Mouse (Mus musculus): Measurements from ENCODE around the gene Hoxa13.

The Hoxa13 gene

DNA sequence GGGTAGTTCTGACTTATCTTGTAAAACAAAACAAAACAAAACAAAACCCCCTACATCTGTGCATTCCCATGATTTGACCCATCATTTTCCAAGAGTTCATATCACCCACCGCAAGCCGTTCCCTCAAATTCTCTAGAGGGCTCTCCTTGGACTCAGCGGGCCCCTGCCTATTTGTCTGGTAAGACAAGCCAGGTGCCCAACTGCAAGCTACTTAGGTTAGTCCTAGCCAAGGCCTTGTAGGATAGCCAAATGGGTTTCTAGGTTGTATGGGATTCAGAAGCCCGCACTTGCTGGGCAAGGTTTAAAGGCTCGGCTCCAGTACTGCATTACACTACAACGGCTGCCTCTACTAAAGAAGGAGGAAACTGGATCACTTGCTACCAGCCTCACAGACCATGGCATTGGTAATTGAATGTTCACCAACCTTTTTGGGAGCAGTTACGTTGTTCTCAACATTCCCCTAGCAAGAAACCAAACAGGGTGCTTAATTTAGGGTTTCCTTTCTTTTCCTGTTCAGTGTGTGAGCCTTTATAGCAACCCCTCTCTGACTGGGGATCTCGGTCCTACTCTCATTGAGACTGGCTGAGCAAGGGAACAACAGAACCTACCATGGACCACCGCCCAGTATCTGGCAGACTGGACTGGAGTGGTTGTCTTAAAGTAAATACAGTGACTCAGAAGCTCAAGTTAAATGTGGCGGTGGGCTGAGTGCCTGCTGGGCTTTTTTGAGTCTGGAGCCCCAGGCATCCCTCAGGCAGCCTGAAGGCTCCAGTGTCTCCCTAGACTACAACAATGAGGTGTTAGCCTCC, 23.1 kb downstream of the Hoxa13 start:
- no peak for DNase-seq (ENCODE audit: low spot score in 2 of 2)

DNA sequence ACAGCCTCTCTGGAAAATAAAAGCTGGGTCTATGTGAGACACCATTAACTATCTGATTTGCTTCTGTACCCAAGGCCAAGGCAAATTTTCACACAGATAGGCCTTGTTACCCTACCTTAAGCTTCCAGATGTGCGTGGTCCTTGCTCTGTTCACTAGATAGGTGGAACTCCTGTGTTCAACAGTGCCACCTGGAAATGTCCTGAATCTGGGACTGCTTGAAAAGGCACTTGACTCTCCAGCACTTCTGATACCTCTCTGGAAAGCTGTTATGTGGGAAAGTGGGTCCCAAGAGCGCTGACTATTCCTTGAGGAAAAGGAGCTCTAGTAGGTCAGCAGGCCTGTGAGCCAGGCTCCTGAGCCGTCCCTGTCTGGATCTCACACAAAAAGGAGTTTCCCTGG, 23.9 kb downstream of the Hoxa13 start:
- no peak for DNase-seq (ENCODE audit: low spot score in 2 of 2)

DNA sequence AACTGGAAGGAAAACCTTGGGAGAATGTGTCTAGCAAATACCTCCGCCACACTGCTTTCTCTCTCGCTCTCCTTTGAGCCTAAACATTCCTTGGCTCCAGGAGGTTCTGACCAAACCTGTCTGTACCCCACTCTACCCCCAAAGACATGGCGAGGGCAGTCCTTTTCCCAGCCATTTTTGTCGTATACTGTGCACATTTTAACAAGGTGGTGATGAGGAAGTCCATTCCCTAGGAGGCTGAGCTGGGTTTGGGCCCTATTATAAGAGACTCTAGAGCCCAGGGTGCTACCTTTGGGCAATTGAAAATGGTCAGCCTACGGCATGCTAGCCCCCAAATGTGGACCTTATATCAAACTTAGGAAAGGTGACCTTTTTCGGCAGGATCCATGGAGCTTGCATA, 24.8 kb downstream of the Hoxa13 start:
- no peak for DNase-seq (ENCODE audit: low spot score in 2 of 2)

DNA sequence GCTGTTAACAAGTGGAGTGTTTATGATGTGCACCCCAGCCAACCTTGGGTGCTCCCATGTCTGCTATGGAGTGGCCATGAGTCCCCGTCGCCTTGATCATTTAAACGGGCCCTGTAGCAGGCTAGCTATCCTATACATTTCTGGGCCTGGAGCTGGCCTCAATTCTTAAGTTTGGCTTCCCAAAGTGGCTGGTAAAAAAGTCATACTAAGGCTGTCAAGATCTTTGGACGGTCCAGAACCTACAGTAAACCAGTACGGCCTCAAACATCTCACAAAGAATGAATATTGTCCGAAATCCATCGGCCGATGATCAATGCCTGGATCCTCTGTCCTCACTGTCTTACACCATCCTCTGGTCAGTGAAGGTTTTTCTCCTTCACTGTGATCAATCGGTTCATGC, 25.4 kb downstream of the Hoxa13 start:
- DNase-seq (ENCODE audit: low spot score in 2 of 2) = no peak

DNA sequence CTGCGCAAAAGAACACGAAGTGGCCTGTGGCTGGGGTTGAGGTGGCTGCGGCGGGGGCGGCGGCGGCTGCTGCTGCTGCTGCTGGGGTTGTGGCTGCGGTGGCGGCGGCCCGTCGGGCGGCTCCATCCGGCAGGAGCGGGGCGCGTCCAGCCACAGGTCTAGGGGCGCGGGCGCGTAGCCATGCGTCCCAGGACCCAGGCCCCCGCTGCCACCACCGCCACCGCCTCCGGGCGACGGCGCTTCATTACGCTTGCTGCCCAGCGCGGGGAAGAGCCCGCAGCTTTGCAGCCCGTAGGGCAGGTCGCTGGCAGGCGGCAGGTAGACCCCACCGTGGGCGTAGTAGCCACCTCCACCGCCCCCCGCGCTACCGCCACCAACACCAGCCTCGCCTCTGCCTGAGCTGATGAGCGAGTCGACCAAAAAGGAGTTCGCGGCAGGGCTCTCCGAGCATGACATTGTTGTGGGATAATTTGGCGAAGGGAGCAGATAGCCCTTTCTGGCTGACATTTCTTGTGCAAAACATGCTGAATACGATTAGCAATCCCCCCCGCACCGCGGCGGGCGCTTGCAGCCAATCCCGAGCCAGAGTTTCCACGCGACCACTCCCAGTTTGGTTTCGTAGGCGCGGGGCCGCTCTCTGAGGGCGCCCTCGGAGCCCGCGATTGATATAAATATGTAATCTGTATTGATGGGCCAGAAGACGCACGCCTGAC, 26.1 kb downstream of the Hoxa13 start:
- DNase-seq (ENCODE audit: low spot score in 2 of 2) = no peak

DNA sequence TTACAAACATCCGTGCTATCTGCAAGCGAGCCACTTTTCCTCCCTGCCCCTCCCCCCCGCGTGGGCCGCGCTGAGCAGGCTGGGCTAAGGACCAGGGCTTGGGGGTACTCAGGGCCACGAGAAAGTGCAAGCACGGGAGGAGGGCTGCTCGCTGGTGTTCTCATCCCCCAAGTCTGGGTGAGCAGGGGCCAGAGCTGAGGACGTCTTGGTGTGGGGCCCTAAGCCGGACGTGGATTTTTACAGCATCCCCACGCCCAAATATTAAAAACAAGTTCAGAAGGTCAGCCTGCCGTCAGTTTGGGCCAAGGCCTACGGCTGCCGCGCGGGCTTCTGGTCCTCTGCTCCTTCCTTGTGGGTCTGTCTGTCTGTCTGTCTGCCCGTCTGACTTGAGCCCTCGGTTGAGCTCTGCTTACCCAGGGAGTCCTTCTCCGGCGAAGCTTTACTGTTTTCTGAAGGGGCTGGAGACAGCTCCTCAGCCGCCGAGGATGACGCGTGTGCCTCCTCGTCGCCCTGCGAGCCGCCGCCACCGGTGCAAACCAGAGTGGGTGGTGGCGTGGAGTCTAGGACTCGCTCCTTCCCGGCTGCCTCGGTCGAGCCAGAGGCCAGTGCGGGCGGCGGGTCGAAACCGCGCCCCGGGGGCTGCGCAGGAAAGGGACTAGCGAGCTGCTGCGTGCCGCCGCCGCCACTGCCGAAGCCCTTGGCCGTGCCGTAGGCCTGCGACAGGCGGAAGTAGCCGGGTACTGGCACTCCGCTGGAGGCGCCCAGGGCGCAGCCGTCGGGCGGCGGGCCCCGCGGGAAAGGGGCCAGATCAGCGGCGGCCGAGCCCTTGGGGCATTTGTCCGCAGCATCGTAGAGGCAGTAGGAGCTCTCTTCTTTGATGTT, 26.9 kb downstream of the Hoxa13 start:
- DNase-seq (ENCODE audit: low spot score in 2 of 2) = no peak

DNA sequence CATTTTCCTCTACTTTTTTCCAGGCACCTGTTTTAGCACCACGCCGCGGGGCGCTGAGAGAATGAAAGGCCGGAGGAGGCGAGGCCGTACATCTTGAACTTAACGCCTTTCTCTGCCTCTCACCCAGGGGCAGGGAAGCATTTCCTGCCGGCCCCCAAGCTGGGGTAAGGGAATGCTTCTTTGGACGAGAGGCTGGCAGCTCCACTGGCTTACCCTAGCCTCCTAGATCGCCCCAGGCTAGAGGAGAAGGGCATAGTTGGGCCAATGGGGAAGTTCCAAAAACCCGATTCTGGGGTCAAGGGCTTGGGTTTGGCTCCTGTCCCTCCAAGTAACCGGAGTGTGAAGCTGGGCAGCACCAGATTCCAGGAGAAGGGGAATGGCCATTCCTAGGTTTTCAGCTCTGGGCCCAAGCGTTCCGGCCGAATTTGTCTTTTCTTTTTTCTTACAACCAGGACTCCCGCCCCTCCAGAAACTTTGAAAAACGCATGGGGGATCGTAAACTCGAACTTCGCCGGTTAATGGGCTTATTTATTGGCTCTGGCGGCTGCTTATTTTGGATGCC, 27.6 kb downstream of the Hoxa13 start:
- no peak for DNase-seq (ENCODE audit: low spot score in 2 of 2)

DNA sequence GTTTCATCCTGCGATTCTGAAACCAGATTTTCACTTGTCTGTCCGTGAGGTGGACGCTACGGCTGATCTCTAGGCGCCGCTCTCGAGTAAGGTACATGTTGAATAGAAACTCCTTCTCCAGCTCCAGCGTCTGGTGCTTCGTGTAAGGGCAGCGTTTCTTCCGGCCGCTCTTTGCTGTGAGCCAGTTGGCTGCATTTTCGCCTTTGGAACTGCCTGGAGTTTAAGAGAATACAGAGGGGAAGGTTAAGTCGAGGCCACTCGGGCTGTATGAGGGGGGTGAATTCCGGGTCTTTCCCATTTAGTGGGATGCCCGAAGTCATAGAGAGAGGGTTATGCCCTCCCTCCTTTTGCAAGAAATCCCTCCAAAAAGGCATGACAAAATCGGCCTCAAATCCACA, 28.1 kb downstream of the Hoxa13 start:
- DNase-seq (ENCODE audit: low spot score in 2 of 2) = no peak

DNA sequence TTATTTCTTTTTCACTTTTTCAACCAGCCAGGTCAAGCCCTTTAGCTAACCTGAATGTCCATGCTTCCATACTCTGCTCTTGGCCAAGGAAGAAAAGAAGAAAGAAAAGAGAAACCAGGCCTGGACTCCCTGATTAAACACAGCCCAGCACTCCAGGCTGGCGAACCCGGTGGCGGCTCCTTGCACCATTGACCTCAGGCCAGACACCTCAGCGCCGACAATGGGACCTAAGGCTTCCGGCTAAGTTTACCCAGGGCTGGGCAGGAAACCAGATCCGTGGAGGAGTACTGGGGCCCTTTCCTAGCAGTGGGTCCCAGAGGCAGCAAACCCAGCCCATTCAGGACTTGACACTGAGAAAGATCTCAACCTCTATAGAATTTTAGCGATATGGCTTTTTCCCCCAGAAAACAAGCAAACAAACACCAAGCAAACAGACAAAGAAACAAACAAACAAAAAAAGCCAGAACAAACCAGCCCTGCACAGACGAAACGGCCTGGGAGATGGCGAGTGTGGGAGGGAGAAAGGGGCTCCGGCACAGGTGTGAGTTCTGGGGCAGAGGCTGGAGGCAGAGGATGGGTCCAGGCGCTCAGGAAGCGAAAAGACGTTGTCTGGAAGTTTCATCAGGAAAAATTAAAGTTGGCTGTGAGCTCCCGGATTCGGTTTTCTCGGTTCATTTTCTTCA, 28.7 kb downstream of the Hoxa13 start:
- DNase-seq (ENCODE audit: low spot score in 2 of 2) = no peak

DNA sequence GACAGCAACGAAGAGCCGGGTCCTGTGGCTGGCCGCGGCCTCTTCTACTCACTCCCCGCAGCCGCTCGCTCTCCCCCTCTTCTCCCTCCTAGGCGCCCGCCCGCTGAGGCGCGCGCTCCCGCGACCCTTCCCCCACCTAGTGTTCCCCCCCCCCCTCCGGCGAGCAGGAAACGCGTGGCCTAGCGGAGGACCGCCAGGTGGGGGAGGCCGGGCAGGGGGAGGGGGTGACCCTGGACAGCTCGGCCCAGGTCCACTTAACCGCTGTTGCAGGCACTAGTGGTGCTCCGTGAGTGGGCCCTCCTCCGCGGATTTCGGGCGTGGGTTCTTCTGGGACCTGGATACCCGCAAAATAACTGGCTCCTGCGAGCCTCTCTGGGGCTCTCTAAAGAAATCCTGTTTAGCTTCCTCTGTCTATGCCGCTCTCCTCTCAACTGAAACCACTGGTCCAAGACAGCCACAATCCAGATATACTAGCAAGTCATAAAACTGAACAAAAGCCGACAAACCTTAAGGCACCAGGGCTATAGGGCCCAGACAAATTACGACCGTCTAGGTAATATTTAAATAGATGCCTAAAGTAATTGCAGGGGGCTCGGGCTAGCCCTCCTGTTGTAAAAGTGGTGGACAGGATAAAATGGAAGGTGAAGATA, 30.0 kb downstream of the Hoxa13 start, which contains the start of gene Hoxa9:
Gene Hoxa9 (minus strand): TSS at position 574 of the 650 bp plus-strand sequence.
- DNase-seq (ENCODE audit: low spot score in 2 of 2) = no peak

DNA sequence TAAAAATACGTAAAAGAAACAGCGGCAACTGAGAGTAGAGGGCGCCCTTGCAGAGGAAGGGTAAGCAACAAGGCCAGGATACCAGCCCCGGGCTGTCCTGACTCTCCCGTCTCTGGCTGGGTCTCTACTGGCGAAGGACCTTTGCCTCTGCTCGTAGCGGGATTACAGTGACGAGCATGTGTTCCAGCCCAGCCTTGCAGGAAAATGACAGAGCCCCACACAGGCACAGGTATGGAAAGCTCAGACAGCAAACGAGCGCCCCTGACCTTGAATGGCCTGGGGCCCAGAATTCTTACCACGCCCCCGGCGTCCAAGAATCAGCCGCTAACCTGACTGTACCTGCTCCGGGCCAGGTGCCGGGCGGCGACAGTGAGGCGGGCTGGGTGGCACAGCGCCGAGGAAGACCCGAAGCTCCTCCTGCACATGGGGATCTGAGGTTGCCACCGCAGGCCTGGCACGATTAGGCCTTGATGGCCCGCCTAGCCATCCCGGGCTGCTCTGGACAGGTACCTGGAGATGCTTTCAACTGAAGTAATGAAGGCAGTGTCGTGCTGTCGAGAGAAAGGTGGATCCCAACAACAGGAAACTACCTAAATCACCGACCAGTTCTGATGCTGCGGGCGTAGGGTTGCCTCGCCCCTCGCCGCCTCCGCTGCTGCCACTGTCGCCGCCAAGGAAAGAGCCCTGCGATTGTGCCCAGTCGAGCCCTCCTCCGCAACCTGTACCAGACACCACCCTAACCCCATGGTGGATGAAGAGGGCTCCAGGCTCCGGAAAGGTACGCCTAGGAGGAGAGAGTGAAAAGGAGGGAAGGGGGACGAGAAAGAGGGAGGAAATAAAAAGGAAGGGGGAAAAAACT, 30.9 kb downstream of the Hoxa13 start:
- DNase-seq (ENCODE audit: low spot score in 2 of 2) = no peak

DNA sequence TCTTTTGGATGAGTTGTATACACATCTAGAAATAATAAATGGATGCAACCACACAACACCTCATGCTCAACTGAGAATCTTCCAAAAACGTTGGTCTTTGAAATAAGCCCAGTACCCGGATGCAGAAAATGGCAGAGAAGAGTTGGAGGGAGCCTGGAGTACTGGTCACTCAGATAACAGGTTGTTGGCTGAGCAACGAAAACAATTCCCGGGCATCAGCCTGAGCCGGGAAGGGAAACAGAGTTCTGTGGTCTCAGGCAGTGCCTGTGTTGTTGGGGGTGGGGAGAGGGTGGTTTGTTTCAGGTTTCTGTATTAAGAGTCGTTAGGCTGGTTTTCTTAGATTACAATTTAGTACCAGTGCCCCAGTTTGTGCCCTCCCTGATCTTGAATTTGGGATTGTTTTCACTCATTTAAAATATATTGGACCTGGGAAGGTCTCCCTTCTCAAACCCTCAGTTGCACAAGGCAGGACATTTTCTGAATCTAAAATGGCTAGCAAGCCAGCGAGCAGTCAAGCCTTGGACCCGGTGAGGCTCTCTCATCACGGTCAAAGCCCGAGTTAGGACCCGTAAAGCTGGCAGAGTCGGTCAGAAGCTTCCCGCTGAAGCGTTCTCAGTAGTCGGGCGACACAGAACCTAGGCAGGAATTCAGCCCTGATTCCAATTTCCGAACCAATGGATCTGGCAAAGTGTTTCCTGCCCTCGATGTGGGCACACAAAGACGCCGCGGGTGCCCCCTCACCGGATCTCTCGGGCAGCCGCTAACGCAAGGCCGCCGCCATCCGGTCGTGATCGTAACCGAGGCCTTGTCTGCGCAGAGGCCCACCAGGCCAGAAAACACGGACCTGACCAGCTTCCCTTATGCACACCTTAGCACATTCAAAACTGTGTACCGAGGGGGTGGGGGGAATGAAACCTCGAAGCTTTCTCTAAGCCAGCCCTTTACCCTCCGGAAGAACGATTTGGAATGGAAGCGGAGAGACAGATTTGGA, 31.9 kb downstream of the Hoxa13 start:
- DNase-seq (ENCODE audit: low spot score in 2 of 2) = no peak

DNA sequence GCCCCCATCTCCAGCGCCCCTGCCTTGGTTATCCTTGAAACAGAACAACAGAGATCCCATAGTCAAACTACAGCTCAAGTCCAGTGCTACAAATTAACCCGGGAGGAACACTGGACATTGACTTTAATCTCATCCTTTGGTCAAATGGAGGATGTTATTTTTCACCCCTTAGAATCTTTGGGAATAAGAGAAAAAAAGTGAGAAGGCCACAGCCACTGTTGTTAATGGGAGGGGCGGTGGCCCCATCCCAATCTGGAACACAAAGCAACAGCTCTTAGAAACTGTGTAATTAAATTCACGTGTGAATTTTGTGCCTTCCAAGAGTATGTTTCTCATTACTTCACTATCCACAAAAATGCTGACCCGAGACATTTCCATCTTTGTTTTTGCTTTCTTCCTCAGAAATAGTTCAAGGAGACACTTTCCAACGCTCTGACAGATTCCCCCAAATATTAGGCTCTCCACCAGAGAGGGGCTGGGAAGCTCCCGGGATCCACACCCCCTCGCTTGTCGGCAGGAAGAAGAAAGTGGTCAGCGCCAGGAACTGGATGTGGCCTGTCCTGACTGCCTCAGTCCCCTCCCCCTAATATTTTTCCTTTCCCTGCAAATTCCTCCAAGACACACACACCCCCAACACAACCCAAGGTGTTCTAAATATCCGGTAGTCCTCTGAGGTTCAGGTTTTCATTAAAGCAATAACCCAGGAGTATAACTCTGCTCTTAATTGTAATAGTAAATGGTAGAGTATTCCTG, 33.0 kb downstream of the Hoxa13 start:
- DNase-seq (ENCODE audit: low spot score in 2 of 2) = no peak

DNA sequence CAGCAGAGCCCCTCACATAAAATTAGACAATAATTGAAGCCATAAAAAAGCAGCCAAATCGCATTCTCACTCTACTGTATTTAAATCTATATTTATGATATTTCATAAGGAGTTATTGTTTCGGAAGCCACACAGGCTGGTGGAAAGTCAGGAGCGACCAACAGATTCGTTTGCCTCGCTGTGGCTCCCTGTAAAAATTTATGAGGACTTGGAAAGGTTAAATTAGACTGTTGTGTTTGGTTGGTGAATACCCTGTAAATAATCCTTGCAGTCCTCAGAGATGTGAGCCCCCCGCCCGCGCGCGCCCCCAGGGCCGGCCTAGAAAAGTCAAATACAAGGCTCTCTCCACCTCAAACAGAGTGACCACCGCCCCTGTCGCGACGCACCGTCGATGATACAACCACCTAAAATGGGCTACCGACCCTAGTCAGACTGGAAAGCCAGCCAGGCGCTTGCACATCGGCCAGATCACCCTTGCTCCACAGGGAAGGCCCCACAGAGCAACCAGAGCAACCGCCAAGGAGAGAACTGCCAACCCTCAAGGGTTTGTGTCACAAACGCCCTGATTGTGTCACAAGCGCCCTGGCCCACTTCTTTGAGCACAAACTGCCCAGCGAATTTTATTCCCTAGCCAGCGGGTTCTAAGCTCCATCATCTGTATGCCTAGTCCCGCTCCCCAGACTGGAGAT, 34.0 kb downstream of the Hoxa13 start:
- no peak for DNase-seq (ENCODE audit: low spot score in 2 of 2)

DNA sequence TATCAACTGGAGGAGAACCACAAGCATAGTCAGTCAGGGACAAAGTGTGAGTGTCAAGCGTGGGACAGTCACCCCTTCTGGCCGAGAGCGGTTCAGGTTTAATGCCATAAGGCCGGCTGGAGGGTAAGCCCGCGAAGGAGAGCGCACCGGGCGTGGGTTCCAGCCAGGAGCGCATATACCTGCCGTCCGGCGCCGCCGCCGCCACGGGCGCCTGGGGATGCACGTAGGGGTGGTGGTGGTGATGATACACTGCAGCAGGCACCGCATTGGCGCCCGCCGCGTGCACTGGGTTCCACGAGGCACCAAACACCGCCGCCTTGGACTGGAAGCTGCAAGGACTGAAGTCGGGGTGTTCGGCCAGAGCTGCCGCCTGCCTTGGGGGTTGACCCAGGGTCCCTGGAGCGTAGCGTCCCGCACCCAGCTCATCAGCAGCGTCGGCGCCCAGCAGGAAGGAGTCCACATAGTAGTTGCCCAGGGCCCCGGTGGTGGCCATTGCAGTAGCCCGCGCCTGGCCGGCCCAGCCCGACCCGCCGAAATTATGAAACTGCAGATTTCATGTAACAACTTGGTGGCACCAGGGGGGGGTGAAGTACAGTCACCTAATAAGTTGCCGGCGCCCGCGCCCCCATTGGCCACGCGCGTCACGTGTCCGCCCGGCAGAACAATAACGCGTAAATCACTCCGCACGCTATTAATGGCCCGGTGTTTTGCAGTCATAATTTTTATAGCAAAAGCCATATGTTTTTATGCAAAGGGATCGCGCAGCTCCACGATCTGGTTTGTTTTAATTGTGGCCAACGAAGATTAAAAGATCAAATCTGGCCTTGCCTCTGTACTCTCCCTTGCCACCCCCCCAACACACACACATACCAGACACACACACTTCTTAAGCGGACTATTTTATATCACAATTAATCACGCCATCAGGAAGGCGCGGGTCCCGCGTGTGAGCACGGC, 34.8 kb downstream of the Hoxa13 start:
- DNase-seq (ENCODE audit: low spot score in 2 of 2) = no peak
